Mouse (Mus musculus): Measurements from ENCODE around the gene 9530077C05Rik.

DNA sequence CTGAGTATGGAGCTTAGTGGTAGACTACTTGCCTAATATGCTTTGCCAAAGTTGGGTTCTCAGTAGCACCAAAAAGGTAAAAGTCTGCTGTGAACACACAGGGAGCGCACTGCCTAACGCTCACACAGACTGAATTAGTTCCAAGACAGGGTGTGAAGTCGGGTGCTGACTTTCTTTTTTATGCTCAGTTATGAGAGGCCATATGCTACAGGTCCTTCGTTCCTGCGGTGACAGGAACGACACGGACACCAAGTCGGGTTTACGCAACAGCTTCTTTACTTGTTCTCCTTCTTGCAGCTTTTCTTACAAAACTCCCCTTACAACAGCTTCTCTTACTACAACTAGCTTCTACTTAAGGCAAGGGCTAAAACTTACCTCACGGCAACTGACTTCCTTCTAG lies 31.8 kb downstream of the 9530077C05Rik start:
- TF ChIP-seq CTCF (IDR thresholded peaks at IDR 0.05) (no peak), EP300 (IDR thresholded peaks at IDR 0.05) (no peak)
